Mouse (Mus musculus) left cerebral cortex, postnatal 4 days (tissue): ENCODE results near the gene Ankle1. TPM values are rescaled to one million over a fixed set of nuclear protein-coding genes. Genes with fewer than 3 reads are reported as not detected.
A peak's percentile ranks its signal among the peaks of the same experiment; 100 is the strongest.

Experiments used
- DNase-seq: peaks from one replicate; pipeline ENCODE4 v3.0.0-alpha.2; 2022
- intact Hi-C: fragments of 180-260 bp; cut with DNase I; formaldehyde crosslinking; loops from one replicate; pipeline ENCODE4 v1.15.1; 2025
- total RNA-seq, 2 experiments: library from RNA; stranded (reverse); gene quantifications; 2 replicates each; pipeline ENCODE4 v1.2.3; 2021

Ankle1 gene
- 1 to 10 TPM; 2.3 to 3.2 TPM for total RNA-seq

DNA sequence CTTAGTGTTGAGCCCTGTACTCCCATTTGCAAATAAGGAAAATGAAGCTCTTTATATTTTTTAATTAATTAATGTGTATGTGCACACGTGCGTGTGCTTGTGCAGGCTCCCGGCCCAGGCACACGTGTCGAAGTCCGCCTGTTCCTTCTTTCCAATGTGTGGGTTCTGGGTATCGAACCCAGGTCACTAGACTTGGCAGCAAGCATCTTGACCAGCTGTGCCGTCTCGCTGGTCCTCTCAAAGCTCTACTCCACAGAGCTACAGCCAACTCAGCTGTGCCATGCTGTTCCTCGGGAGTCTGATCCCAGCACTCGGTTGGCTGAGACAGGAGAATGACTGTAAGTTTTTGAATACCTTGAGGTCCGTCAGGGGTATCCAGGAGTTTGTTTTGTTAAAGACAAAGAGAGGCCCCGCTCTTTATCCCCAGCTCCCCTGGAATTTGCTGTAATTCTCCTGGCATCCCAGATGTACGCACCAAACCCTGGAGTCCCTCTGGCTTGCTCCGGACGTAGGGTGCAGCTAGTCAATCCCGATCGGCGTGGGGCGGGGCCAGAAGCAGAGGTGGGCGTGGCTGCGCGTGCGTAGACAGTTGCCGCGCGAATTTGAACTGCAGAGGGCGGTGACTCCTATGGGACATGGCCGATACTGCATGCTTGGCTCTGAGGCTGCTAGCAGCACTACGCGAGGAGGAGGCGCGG is at the start of gene Ankle1:
Ankle1 (plus strand) TSS at position 610 of the 698 bp plus-strand sequence.
- intact Hi-C loops, result no loop called here
- peak; percentile 96 for DNase-seq

DNA sequence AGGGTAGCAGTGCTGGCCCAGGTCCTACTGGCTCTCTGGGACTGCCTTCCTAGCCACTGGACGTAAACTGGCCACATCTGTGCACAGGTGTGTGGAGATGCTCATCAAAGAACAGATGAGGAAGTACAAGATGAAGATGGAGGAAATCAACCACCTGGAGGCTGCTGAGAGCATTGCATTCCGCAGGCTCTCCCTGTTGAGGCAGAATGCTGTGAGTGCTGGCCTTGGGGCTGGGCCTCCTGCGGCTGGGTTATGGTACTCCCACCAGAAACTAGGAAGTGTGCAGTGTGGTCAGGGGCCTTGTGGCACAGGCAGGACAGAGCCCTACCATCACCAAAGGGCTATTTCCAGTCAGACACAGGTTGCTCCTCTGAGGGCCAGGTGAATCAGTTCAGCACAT is 47.8 kb upstream of the Ankle1 start:
- intact Hi-C loops, result no loop called here
- DNase-seq, result no peak

- intact Hi-C loops, result loop anchor here (10.0 kb wide), 1 partner anchor 472 kb away; the partner anchor contains the start of genes Rpl18a and Slc5a5
- peak; percentile 87 for DNase-seq
Measured at GRCm38 (mm10) chr8:71366771-71367528, 38.9 kb upstream of the Ankle1 start, which contains the start of gene Use1. Use1 (plus strand) TSS chr8:71366848.

GRCm38 (mm10) chr8:71367529-71368176 is 38.2 kb upstream of the Ankle1 start:
- no peak for DNase-seq
- intact Hi-C loops, result loop anchor here (10.0 kb wide), 1 partner anchor 473 kb away; the partner anchor contains the start of genes Rpl18a and Slc5a5

GRCm38 (mm10) chr8:71368366-71368765 is 37.4 kb upstream of the Ankle1 start:
- intact Hi-C loops, result loop anchor here (10.0 kb wide), 1 partner anchor 474 kb away; the partner anchor contains the start of genes Rpl18a and Slc5a5
- DNase-seq, result no peak

DNA sequence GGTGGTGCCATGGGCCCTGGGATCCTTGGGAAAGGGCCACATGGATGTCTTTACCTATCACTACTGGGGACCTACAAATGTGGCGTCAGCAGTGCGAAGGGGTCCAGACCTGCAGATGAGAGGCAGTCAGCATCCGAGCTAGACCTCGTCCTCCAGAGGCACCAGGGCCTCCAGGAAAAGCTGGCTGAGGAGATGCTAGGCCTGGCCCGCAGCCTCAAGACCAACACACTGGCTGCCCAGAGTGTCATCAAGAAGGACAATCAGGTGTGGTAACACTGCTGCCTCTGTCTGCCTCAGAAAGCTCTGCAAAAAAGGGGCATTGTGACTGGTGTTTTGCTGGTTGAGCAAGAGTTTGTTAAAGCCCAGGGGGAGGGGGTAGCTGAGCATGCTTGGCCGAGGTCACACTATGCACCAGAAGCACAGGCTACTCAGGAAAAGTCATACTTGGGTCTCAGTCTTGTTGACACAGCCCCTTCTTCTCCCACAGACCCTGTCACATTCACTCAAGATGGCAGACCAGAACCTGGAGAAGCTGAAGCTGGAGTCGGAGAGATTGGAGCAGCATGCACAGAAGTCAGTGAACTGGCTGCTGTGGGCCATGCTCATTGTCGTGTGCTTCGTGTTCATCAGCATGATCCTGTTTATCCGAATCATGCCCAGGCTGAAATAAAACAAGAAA is 36.6 kb upstream of the Ankle1 start:
- intact Hi-C loops, result loop anchor here (10.0 kb wide), 1 partner anchor 474 kb away; the partner anchor contains the start of genes Rpl18a and Slc5a5
- DNase-seq, result no peak

- intact Hi-C loops, result no loop called here
- no peak for DNase-seq
Measured at GRCm38 (mm10) chr8:71370711-71371235, 35.0 kb upstream of the Ankle1 start.

DNA sequence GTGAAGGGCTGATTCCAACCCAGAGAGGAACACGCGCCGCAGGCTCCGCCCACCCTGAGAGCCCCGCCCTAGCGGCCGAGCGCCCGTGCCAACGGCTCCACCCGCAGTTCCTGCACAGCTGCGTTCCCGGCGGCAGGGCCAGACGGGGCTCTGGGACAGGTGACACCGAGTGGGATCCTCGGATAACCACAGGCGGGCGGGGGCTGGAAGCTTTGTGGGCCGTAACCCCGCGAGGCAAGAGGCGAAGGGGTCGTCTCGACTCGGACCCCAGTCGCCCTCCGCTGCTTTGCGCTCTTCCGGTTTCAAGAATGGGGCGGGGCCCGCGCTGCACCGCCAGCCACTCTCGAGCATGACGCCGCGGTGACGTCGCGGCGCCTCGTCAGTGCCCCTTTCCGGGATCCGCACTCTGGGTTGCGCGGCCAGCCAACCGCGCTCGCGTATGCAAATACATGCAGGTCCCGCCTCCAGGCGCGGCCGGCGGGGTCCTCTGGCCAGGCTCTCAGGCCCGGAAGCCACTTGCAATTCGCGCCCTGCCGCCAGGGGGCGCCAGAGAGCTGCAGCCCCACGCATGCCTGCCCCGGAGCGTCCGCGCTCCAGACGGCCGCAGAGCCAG is 34.5 kb upstream of the Ankle1 start, which contains the start of gene Ocel1:
Ocel1 (plus strand) TSS at position 63 of the 613 bp plus-strand sequence.
- intact Hi-C loops, result no loop called here

GRCm38 (mm10) chr8:71372427-71372826 is 33.4 kb upstream of the Ankle1 start:
- intact Hi-C loops, result no loop called here
- DNase-seq, result no peak

More for the DNA sequence above, 34.5 kb upstream of the Ankle1 start, which contains the start of gene Ocel1:
- DNase-seq, result peak; percentile 97

DNA sequence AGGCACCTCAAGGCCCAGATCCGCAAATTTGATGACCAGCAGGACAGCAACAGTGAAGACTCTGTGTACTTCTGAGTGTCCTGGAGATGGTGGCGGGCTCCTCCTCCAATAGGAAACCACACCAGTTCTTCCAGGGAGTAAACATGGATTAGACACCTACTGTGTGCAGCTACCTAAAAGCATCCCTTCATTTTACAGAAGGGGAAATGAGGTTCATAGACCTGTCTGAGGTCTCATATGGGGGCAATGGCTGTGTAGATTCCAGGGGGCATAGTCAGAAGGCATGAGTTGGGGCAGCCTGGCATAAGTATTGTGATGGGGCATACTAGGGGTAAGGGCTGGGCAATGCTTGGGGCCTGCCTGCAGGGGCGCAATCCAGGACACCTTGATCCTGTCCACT is 32.8 kb upstream of the Ankle1 start:
- DNase-seq, result no peak
- intact Hi-C loops, result no loop called here

GRCm38 (mm10) chr8:71374616-71375206 is 31.1 kb upstream of the Ankle1 start:
- intact Hi-C loops, result no loop called here
- DNase-seq, result no peak

GRCm38 (mm10) chr8:71375581-71376422 is 30.0 kb upstream of the Ankle1 start:
- intact Hi-C loops, result no loop called here
- peak; percentile 65 for DNase-seq

DNA sequence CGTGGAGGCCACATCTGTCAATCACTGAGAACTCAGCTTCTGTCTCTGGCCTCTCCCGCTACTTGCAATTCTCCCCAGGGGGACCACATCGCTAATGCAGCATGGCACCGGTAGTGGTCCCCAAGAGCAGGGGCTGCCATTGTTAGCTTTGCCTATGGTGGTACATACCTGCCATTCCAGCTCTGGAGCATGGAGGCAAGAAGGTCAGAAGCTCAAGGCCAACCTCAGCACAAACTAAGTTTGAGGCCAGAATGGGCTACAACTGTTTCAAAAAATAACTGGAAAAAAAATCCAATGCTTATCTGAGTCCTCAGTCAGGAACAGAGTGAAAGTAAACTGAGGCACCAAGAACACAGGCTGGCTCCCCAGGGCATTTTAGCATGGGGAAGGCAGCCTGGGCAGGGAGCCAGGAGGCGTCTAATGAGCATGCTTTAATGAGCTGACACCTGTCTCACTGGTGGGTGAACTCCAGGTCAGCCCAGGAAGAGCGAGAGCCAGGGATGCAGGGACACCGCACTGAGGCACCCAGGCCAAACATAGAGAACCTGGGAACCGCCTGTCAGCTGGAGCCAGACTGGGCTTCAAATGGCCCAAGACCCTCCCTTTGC is 29.3 kb upstream of the Ankle1 start:
- intact Hi-C loops, result no loop called here
- no peak for DNase-seq

- no peak for DNase-seq
- intact Hi-C loops, result no loop called here
Measured at GRCm38 (mm10) chr8:71379008-71379407, 26.8 kb upstream of the Ankle1 start.

- intact Hi-C loops, result no loop called here
- DNase-seq, result no peak
Measured at GRCm38 (mm10) chr8:71379512-71380075, 26.2 kb upstream of the Ankle1 start.

DNA sequence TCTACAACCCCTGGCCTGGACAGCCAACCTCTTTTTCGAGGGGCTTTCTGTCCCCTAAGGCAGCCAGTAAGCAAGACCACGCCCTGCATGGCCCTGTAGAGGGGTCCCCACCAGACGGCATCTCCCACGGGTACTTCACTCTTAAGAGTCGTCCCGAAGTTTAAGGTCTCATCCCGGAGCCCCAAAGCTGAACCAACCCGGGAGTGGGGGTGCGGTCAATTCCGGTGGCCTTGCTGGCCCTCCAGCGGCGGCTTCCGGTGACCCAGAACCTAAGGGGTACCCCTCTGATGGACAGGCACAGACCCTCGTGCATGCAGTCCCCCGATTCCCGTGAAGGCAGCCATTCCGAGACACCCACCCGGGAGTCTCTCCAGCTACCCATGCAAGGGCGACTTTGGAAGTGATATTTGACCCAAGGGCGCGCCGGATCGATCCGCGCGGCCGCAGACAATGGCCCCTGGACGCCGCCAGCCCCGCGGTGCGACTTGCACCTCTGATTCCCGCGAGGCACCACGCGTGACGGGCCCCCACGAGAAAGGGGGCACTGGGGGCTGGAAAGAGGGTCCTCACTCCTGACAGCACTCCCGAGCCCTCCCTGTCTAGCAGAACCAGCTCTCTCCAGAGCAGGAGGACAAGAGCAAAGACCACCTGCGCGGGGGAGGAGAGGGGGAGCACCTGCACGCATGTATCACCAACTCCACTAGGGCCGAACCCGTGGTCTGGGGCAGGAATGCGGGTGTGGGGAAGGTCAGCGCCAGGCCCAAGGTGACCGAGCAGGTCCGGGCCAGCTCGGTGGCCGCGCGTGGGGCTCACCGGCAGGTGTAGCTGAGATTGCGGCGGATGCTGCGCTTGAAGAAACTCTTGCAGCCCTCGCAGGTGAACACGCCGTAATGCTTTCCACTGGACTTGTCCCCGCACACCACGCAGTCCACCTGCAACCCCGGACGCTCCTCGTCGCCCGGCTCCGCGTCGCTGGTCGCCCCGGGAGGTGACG is 25.3 kb upstream of the Ankle1 start:
- DNase-seq, result no peak
- intact Hi-C loops, result no loop called here
